Mouse (Mus musculus) stomach, postnatal 0 days (tissue): ENCODE results near the gene Aspn. TPM values are rescaled to one million over a fixed set of nuclear protein-coding genes. Genes with fewer than 3 reads are reported as not detected.
A peak's percentile ranks its signal among the peaks of the same experiment; 100 is the strongest.

ENCODE experiments used
- ATAC-seq: fragments of 200-750 bp; cut with Nextera tagmentation; 2 replicates; pipeline ENCODE4 v1.8.0; 2017; ENCODE audit not compliant: low FRiP score, low TSS enrichment
- DNase-seq: peaks from one replicate; pipeline ENCODE4 v3.0.0-alpha.2; 2016; ENCODE audit warnings: low spot score
- H3K27ac ChIP-seq: fragments of 300-500 bp; sonication (generic); replicated peaks from 2 replicates; pipeline ENCODE4 v1.5.1; 2014; ENCODE audit warnings: mild to moderate bottlenecking, control low read depth
- H3K27me3 ChIP-seq: fragments of 300-500 bp; sonication (generic); 2 replicates; pipeline ENCODE4 v1.6.1; 2014; ENCODE audit warnings: low read length; ENCODE audit not compliant: control insufficient read depth, insufficient read depth
- H3K36me3 ChIP-seq: fragments of 300-500 bp; sonication (generic); 2 replicates; pipeline ENCODE4 v1.6.1; 2014; ENCODE audit warnings: low read length, mixed read lengths; ENCODE audit not compliant: control insufficient read depth, insufficient read depth
- H3K4me1 ChIP-seq: fragments of 300-500 bp; sonication (generic); replicated peaks from 2 replicates; pipeline ENCODE4 v1.6.1; 2014; ENCODE audit warnings: antibody characterized with exemption; ENCODE audit not compliant: control insufficient read depth, insufficient read depth
- H3K4me2 ChIP-seq: fragments of 300-500 bp; sonication (generic); replicated peaks from 2 replicates; pipeline ENCODE4 v1.6.1; 2014; ENCODE audit warnings: low read depth, mild to moderate bottlenecking, control low read depth, moderate library complexity
- H3K4me3 ChIP-seq: fragments of 300-500 bp; sonication (generic); 2 replicates; pipeline ENCODE4 v1.5.1; 2014; ENCODE audit warnings: low read depth, low read length, control low read depth
- H3K9ac ChIP-seq: fragments of 300-500 bp; sonication (generic); 2 replicates; pipeline ENCODE4 v1.6.1; 2014; ENCODE audit warnings: mild to moderate bottlenecking, low read length, control low read depth, mixed read lengths
- H3K9me3 ChIP-seq: fragments of 300-500 bp; sonication (generic); 2 replicates; pipeline ENCODE4 v1.6.1; 2016; ENCODE audit warnings: low read length; ENCODE audit not compliant: control insufficient read depth
- CTCF ChIP-seq: IDR thresholded peaks from 2 replicates; pipeline ENCODE4 v1.5.1; 2016; ENCODE audit warnings: antibody characterized with exemption, low read depth, mild to moderate bottlenecking, moderate library complexity
- EP300 ChIP-seq: optimal IDR thresholded peaks from 2 replicates; pipeline ENCODE3; 2016; ENCODE audit warnings: antibody characterized with exemption
- WGBS: fragments of 180-500 bp; shearing (Covaris S2); extraction: QIAGEN DNeasy Blood & Tissue Kit; methylation state at CpG from one replicate; pipeline ENCODE4 v1.1.7; 2014; 5-methylcytosine and 5-hydroxymethylcytosine counted together
- polyA plus RNA-seq: library from polyadenylated mRNA; unstranded; fragments of >200 nt; fragmentation: Nextera tagmentation; extraction: Ambion mirVana; gene quantifications from 2 replicates; pipeline ENCODE4 v1.2.1, GENCODE M21; 2015

The Aspn gene
- polyA plus RNA-seq, 1 experiment from 2014 or later = 127 TPM

- Histone ChIP-seq H3K27me3 (no peaks in the 10 kb centered on the region), H3K4me2 (no peak overlapping the region), H3K36me3 (no peaks in the 10 kb centered on the region), H3K27ac (no peak overlapping the region), H3K9ac (no peak overlapping the region), H3K4me3 (no peak overlapping the region), H3K4me1 (no peaks in the 10 kb centered on the region), H3K9me3 (no peaks in the 10 kb centered on the region)
- no peak for DNase-seq
- TF ChIP-seq EP300 (no peak), CTCF (peak; percentile 35; the same call in 1 of the 2 replicates)
- WGBS = 93% methylated on average over 1 of the region's 1 CpGs
- no peak for ATAC-seq
These were observed 20.1 kb downstream of the Aspn start for GRCm38 (mm10) chr13:49564347-49564746.

- Histone ChIP-seq H3K9me3 (no peaks in the 10 kb centered on the region), H3K4me1 (no peaks in the 10 kb centered on the region), H3K36me3 (no peaks in the 10 kb centered on the region), H3K9ac (no peak overlapping the region), H3K4me3 (no peak overlapping the region), H3K4me2 (no peak overlapping the region), H3K27me3 (no peaks in the 10 kb centered on the region), H3K27ac (no peak overlapping the region)
- ATAC-seq = no peak
- WGBS = 64% methylated on average over 3 of the region's 3 CpGs
- no peak for DNase-seq
- no peak for TF ChIP-seq EP300
- TF ChIP-seq CTCF = no peak
These were observed 26.1 kb downstream of the Aspn start for GRCm38 (mm10) chr13:49570371-49570770.

- TF ChIP-seq CTCF = no peak
- no peak for TF ChIP-seq EP300
- H3K4me3 ChIP-seq = no peak overlapping the region
- DNase-seq = no peak
- H3K4me1 ChIP-seq = no peaks in the 10 kb centered on the region
- H3K36me3 ChIP-seq = no peaks in the 10 kb centered on the region
- no peak overlapping the region for H3K27ac ChIP-seq
- H3K4me2 ChIP-seq = no peak overlapping the region
- no peaks in the 10 kb centered on the region for H3K9me3 ChIP-seq
- 80% methylated on average over 2 of the region's 2 CpGs for WGBS
- no peak for ATAC-seq
- H3K9ac ChIP-seq = no peak overlapping the region
- H3K27me3 ChIP-seq = no peaks in the 10 kb centered on the region
These were observed 27.2 kb downstream of the Aspn start for GRCm38 (mm10) chr13:49571418-49571817.

- DNase-seq (no peak), ATAC-seq (no peak)
- Histone ChIP-seq H3K36me3 (no peaks in the 10 kb centered on the region), H3K9ac (0 out of 2 replicates have a peak within 1 kb of the TSS, but pooled peaks have one; percentile 19), H3K4me2 (peak within 1 kb of the TSS; percentile 15; the same call in 1 of the 2 replicates), H3K9me3 (no peaks in the 10 kb centered on the region), H3K4me1 (no peaks in the 10 kb centered on the region), H3K27ac (peak within 1 kb of the TSS; percentile 80), H3K4me3 (no peak within 1 kb of the TSS), H3K27me3 (no peaks in the 10 kb centered on the region)
- WGBS = 36% methylated on average over 8 of the region's 8 CpGs
- TF ChIP-seq CTCF (no peak), EP300 (no peak)
These were observed 37.6 kb downstream of the Aspn start, which contains the start of gene Omd for GRCm38 (mm10) chr13:49581541-49582530. Gene Omd, plus strand, starts transcription at chr13:49582462.

GRCm38 (mm10) chr13:49583859-49584258, 39.6 kb downstream of the Aspn start:
- Histone ChIP-seq H3K9me3 (no peaks in the 10 kb centered on the region), H3K27ac (peak overlapping the region; percentile 65), H3K4me3 (no peak overlapping the region), H3K9ac (no peak overlapping the region), H3K36me3 (no peaks in the 10 kb centered on the region), H3K4me1 (no peaks in the 10 kb centered on the region), H3K27me3 (no peaks in the 10 kb centered on the region), H3K4me2 (no peak overlapping the region)
- ATAC-seq (no peak), DNase-seq (no peak)
- no peak for TF ChIP-seq CTCF
- no peak for TF ChIP-seq EP300
